Mouse (Mus musculus) neural tube, embryonic 15.5 days (tissue): ENCODE results near the gene Btbd2. TPM values are rescaled to one million over a fixed set of nuclear protein-coding genes. Genes with fewer than 3 reads are reported as not detected.

Source experiments
- ATAC-seq: fragments of 200-750 bp; cut with Nextera tagmentation; 2 replicates; pipeline ENCODE4 v1.8.0; 2017; ENCODE audit warnings: mild to moderate bottlenecking, moderate TSS enrichment, moderate library complexity; ENCODE audit not compliant: low FRiP score
- H3K27ac ChIP-seq: fragments of 300-500 bp; sonication (generic); replicated peaks from 2 replicates; pipeline ENCODE4 v1.5.1; 2015; ENCODE audit warnings: mild to moderate bottlenecking, inconsistent platforms
- H3K27me3 ChIP-seq: fragments of 300-500 bp; sonication (generic); replicated peaks from 2 replicates; pipeline ENCODE4 v1.6.1; 2015; ENCODE audit warnings: inconsistent platforms
- H3K36me3 ChIP-seq: fragments of 300-500 bp; sonication (generic); 2 replicates; pipeline ENCODE4 v1.6.1; 2015; ENCODE audit warnings: inconsistent platforms
- H3K4me1 ChIP-seq: fragments of 300-500 bp; sonication (generic); 2 replicates; pipeline ENCODE4 v1.6.1; 2015; ENCODE audit warnings: inconsistent platforms
- H3K4me2 ChIP-seq: fragments of 300-500 bp; sonication (generic); 2 replicates; pipeline ENCODE4 v1.6.1; 2015; ENCODE audit warnings: inconsistent platforms, mild to moderate bottlenecking, moderate library complexity
- H3K4me3 ChIP-seq: fragments of 300-500 bp; sonication (generic); replicated peaks from 2 replicates; pipeline ENCODE4 v1.5.1; 2015; ENCODE audit warnings: mild to moderate bottlenecking, inconsistent platforms
- H3K9ac ChIP-seq: fragments of 300-500 bp; sonication (generic); replicated peaks from 2 replicates; pipeline ENCODE4 v1.6.1; 2015; ENCODE audit warnings: mild to moderate bottlenecking, inconsistent platforms
- H3K9me3 ChIP-seq: fragments of 300-500 bp; sonication (generic); replicated peaks from 2 replicates; pipeline ENCODE4 v1.6.1; 2016; ENCODE audit warnings: inconsistent platforms
- WGBS: fragments of 180-500 bp; shearing (Covaris S2); methylation state at CpG from one replicate; pipeline ENCODE4 v1.1.7; 2015; ENCODE audit warnings: mixed read lengths; 5-methylcytosine and 5-hydroxymethylcytosine counted together
- polyA plus RNA-seq: library from polyadenylated mRNA; unstranded; fragments of >200 nt; fragmentation: Nextera tagmentation; extraction: Ambion mirVana; gene quantifications from 2 replicates; pipeline ENCODE4 v1.2.1, GENCODE M21; 2015

Btbd2 gene
- polyA plus RNA-seq, 1 experiment from 2014 or later = 92.1 TPM

GRCm38 (mm10) chr10:80684214-80684613 is 27.3 kb upstream of the Btbd2 start:
- no peak for ATAC-seq
- no peak overlapping the region for H3K4me3 ChIP-seq
- H3K27ac ChIP-seq = no peak overlapping the region
- no peaks in the 10 kb centered on the region for H3K9me3 ChIP-seq
- WGBS = 56% methylated on average over 6 of the region's 6 CpGs
- peaks cover 5% of the 10 kb centered on the region; the same call in 1 of the 2 replicates for H3K4me1 ChIP-seq
- H3K9ac ChIP-seq = no peak overlapping the region
- H3K4me2 ChIP-seq = no peak overlapping the region
- no peaks in the 10 kb centered on the region for H3K27me3 ChIP-seq
- H3K36me3 ChIP-seq = peaks cover 50% of the 10 kb centered on the region

GRCm38 (mm10) chr10:80683647-80684046 is 26.8 kb upstream of the Btbd2 start:
- Histone ChIP-seq H3K4me2 (no peak overlapping the region), H3K27ac (no peak overlapping the region), H3K4me3 (no peak overlapping the region), H3K9me3 (no peaks in the 10 kb centered on the region), H3K9ac (no peak overlapping the region), H3K4me1 (peaks cover 11% of the 10 kb centered on the region), H3K27me3 (no peaks in the 10 kb centered on the region), H3K36me3 (peaks cover 45% of the 10 kb centered on the region)
- no peak for ATAC-seq
- WGBS = 91% methylated on average over 1 of the region's 1 CpGs

DNA sequence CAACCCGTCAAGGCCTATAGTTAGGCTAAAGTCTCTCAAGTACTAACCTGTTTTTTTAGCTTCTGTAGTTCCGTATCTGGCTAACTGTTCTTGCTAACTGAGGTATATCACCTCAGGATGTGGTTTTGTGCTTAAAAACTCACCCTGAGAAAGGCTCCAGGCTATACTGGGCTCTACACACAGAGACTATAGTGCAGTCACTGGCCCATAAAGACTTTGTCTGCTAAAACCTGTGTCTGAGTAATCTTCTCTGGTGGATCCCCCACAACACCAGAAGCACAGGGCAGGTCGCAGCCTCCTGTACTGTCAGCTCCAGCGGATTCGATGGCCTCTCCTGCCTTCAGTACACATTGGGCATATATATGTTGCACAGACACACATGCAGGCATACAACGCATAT is 25.1 kb upstream of the Btbd2 start:
- Histone ChIP-seq H3K36me3 (peaks cover 34% of the 10 kb centered on the region), H3K27ac (no peak overlapping the region), H3K9ac (no peak overlapping the region), H3K4me1 (peaks cover 28% of the 10 kb centered on the region), H3K27me3 (no peaks in the 10 kb centered on the region), H3K4me3 (no peak overlapping the region), H3K9me3 (no peaks in the 10 kb centered on the region), H3K4me2 (no peak overlapping the region)
- no peak for ATAC-seq
- WGBS = 94% methylated on average over 6 of the region's 6 CpGs

DNA sequence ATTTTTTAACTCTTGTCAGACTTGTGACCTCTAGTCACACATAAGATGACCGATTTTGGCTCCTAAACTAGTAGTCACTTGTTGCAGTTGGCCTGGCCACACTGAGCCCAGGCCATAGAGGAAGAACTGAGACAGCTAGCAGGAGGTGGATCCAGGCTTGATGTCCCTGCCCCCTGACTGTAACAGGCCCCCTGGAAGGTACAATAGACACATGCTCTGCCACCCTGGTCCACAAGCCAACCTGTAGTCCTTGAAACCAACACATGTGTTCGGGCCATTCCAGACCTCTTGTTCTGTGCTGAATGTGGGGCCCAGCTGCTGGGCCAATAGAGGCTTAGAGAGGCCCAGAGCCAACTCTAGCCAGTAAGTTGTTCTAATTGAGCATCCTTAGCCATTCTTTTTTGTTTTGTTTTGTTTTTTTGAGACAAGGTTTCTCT is 23.4 kb upstream of the Btbd2 start:
- H3K27ac ChIP-seq = no peak overlapping the region
- H3K36me3 ChIP-seq = peaks cover 17% of the 10 kb centered on the region; the same call in 1 of the 2 replicates
- H3K4me1 ChIP-seq = peaks cover 33% of the 10 kb centered on the region
- H3K9me3 ChIP-seq = no peaks in the 10 kb centered on the region
- no peak for ATAC-seq
- no peaks in the 10 kb centered on the region for H3K27me3 ChIP-seq
- WGBS = 80% methylated on average over 2 of the region's 2 CpGs
- no peak overlapping the region for H3K4me2 ChIP-seq
- H3K9ac ChIP-seq = no peak overlapping the region
- no peak overlapping the region for H3K4me3 ChIP-seq

DNA sequence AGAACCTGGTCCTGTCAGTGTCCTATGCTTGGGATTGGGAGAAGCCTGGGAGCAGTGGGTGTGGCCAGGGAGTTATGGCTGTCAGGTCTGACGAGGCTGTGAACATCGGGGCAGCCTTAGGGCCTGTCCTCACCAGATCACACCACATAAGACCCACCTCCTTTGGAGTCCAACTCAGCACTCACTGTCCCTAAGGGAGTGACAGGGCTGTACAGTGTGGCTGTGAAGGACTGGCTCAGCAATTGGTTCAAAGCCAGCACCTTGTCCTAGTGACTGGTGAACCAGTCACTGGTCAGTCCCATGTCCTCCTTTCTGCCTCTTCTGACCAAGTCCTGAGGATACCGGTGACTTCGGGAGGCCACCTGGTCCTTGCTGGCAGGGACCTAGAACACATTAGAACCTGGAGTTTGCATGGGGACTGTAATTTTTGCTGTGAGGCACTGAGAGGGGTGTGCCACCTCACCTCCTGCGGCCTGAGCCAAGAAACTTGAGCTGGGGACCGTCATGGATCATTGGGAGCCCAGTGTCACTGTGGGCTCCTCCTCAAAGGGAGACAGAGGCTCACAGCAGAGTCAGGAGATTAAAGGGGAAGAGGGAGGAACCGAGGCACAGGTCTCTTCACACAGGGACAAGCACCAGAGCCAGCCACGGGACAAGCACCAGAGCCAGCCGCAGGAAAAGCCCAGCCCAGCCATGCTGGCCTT is 22.8 kb upstream of the Btbd2 start:
- Histone ChIP-seq H3K4me3 (no peak overlapping the region), H3K4me2 (no peak overlapping the region), H3K36me3 (peaks cover 11% of the 10 kb centered on the region; the same call in 1 of the 2 replicates), H3K4me1 (peaks cover 39% of the 10 kb centered on the region), H3K27me3 (no peaks in the 10 kb centered on the region), H3K9me3 (no peaks in the 10 kb centered on the region), H3K27ac (peak overlapping the region; percentile 98), H3K9ac (no peak overlapping the region)
- no peak for ATAC-seq
- 61% methylated on average over 9 of the region's 9 CpGs for WGBS

DNA sequence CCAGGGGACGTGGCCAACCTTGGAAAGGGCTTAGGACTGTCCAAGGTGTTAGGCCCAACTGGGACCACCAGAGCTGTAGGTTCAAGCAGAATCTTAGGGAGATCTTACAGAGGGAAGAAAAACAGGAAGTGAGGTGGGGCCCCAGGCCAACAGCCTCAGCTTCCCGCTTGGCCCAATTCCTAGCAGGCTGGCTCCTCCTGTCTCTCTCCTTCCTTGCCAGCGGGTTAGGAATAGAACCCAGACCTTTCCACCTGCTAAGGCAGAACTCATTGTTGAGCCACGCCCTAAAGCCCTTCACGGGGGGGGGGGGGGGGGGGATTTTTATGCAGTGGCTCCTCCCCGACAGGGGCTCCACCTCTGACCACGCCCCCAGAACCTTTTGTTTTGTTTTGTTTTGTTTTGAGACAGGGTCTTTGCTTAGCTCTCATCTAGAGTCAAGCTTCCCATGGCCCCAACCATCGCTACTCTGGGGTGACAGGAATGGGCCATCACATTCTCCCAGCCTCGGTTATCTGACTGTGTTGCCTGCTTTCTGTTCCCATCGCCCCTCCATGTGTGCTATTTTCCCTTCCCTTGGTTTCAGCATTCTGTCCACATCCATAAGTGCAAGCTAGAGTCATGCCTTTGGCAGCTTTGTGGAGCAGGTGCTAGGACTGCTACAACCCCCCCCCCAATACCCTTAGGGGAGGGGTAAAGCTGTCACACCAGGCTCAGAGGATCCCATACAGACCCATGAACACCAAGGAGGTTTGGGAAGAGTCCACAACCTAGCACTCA is 21.9 kb upstream of the Btbd2 start:
- H3K9ac ChIP-seq = no peak overlapping the region
- no peaks in the 10 kb centered on the region for H3K9me3 ChIP-seq
- ATAC-seq = no peak
- 0 out of 2 replicates have a peak overlapping the region, but pooled peaks have one; percentile 76 for H3K4me2 ChIP-seq
- peaks cover 48% of the 10 kb centered on the region for H3K4me1 ChIP-seq
- H3K27ac ChIP-seq = peak overlapping the region; percentile 98
- H3K4me3 ChIP-seq = no peak overlapping the region
- WGBS = 64% methylated on average over 9 of the region's 10 CpGs
- H3K27me3 ChIP-seq = no peaks in the 10 kb centered on the region
- peaks cover 6% of the 10 kb centered on the region; the same call in 1 of the 2 replicates for H3K36me3 ChIP-seq

DNA sequence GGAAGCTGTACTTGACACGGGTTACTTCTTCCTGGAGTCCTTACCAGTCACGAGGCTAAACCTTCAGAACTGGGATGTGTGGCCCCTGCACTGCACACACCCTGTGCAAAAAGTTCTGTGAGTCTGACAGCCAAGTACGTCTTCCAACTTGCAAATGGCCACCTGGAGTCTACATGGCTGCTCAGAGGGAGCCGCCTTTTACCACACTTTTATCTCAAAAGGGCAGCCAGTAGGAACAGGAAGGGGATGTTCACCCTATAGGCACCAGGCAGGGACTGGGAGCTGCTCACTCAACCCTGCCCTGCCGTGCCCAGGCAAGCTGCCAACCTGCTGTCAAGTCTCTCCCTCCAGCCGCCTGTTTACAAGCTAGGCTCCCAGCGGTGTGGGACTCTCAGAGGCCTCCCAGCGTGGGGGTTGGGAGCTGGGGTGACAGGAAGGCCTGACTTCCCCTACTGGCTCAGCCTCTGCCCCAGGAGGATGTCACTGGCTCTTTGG is 21.1 kb upstream of the Btbd2 start, which contains the start of gene Mknk2:
Mknk2 (minus strand) TSS at position 171 of the 495 bp plus-strand sequence.
- WGBS = 21% methylated on average over 8 of the region's 8 CpGs
- no peak for ATAC-seq
- H3K4me1 ChIP-seq = peaks cover 56% of the 10 kb centered on the region
- H3K4me2 ChIP-seq = peak within 1 kb of the TSS; percentile 76
- H3K9me3 ChIP-seq = no peaks in the 10 kb centered on the region
- no peaks in the 10 kb centered on the region; the same call in 1 of the 2 replicates for H3K36me3 ChIP-seq
- peak within 1 kb of the TSS; percentile 69 for H3K4me3 ChIP-seq
- H3K9ac ChIP-seq = peak within 1 kb of the TSS; percentile 82
- H3K27me3 ChIP-seq = no peaks in the 10 kb centered on the region
- H3K27ac ChIP-seq = peak within 1 kb of the TSS; percentile 98

DNA sequence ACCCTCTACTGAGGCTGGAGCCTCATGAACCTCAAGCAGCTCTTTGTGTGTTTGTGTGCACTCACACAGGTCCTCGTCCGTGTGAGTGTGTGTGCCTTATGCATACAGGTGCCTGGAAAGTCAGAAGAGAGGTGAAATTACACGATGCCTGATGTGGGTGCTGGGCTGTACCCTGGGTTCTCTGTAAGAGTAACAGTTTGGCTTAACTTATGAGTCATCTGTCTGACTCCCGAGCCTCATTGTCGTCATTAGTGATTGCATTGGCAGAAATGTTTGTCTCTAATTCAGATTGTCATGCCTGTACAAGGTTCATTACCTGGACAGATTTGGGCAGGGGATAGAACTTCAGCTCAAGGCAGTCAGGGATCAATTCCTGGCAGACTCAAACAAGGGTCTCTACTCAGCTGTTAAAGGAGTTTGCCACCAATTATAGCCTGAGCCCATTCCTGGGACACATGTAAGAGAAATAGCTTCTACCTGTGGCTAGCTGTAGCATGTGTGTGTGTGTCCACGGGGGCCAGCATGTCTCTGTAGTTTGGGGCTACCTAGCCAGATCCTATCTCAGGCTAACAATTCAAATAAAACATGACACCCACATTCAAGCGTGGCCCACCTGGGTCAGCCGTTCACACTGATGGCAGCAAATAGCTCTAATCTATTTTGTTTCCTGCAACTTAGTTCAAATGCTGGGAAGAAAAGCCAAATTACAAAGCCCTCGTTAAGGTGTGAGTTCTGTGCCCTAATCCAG is 20.4 kb upstream of the Btbd2 start:
- peak; percentile 0; the same call in 1 of the 2 replicates for ATAC-seq
- Histone ChIP-seq H3K9me3 (no peaks in the 10 kb centered on the region), H3K4me2 (peak overlapping the region; percentile 76), H3K36me3 (no peaks in the 10 kb centered on the region), H3K4me3 (peak overlapping the region; percentile 69), H3K27me3 (no peaks in the 10 kb centered on the region), H3K9ac (peak overlapping the region; percentile 82), H3K4me1 (peaks cover 63% of the 10 kb centered on the region), H3K27ac (peak overlapping the region; percentile 98)
- WGBS = 37% methylated on average over 9 of the region's 9 CpGs

GRCm38 (mm10) chr10:80676198-80676928 is 19.5 kb upstream of the Btbd2 start:
- Histone ChIP-seq H3K4me1 (peaks cover 72% of the 10 kb centered on the region), H3K36me3 (peaks cover 7% of the 10 kb centered on the region), H3K27ac (peak overlapping the region; percentile 98), H3K9me3 (no peaks in the 10 kb centered on the region), H3K4me2 (peak overlapping the region; percentile 76), H3K4me3 (peak overlapping the region; percentile 69), H3K27me3 (no peaks in the 10 kb centered on the region), H3K9ac (peak overlapping the region; percentile 82)
- under 1% methylated on average over 72 of the region's 78 CpGs for WGBS
- peak; percentile 93 for ATAC-seq

GRCm38 (mm10) chr10:80675405-80676197 is 18.7 kb upstream of the Btbd2 start:
- Histone ChIP-seq H3K27me3 (no peaks in the 10 kb centered on the region), H3K4me2 (peak overlapping the region; percentile 76), H3K4me3 (peak overlapping the region; percentile 69), H3K9ac (peak overlapping the region; percentile 79), H3K9me3 (no peaks in the 10 kb centered on the region), H3K4me1 (peaks cover 78% of the 10 kb centered on the region), H3K36me3 (peaks cover 15% of the 10 kb centered on the region), H3K27ac (peak overlapping the region; percentile 89)
- 0% methylated on average over 43 of the region's 54 CpGs for WGBS
- ATAC-seq = peak; percentile 18
